Mouse (Mus musculus): ENCODE measurements at regions not wholly inside any gene's neighbourhood (a gene's known extent, or its start where the extent isn't known, plus 50 kb on each side); places are given as distances from the start of the nearest gene placed in this dataset.

DNA sequence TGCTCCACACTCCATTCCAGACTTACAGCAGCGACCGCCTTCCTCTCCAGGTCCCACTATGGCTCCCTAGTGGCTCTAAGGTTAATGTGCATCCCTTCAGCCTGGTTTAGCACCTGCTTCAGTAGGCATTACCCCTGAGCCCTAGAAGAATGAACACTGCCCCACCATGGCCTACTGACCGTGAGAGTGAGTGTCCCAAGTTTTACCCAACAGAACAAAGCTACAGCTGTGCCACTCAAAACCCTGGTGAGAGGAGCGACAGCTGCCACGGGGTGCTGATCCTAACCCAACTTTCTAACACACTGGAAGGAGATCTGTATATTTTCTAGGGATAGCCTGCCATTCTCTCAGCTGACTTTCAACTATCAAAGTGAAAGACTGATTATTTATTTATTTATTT is 208.9 kb upstream of the Klf14 start:
- no peaks in the 10 kb centered on the region for H3K36me3 ChIP-seq (ENCODE audit: control insufficient read depth, insufficient read depth, low read length)
- H3K27ac ChIP-seq (ENCODE audit: low read depth) = no peak overlapping the region
- H3K4me3 ChIP-seq (ENCODE audit: low read depth, low read length) = no peak overlapping the region
- ATAC-seq (replicated peaks; ENCODE audit: low FRiP score, low TSS enrichment, low read depth) (no peak), DNase-seq (ENCODE audit: low spot score) (no peak)
- H3K9ac ChIP-seq (ENCODE audit: low read length) = no peak overlapping the region
- H3K27me3 ChIP-seq (replicated peaks; ENCODE audit: control insufficient read depth, insufficient read depth, low read length) = no peaks in the 10 kb centered on the region
- no peaks in the 10 kb centered on the region for H3K9me3 ChIP-seq (ENCODE audit: control insufficient read depth, low read length)
- H3K4me2 ChIP-seq (ENCODE audit: low read length) = no peak overlapping the region
- 86% methylated on average over 5 of the region's 5 CpGs for WGBS
- no peaks in the 10 kb centered on the region; the same call in 1 of the 2 replicates for H3K4me1 ChIP-seq (replicated peaks; ENCODE audit: control insufficient read depth, insufficient read depth, low read length)

DNA sequence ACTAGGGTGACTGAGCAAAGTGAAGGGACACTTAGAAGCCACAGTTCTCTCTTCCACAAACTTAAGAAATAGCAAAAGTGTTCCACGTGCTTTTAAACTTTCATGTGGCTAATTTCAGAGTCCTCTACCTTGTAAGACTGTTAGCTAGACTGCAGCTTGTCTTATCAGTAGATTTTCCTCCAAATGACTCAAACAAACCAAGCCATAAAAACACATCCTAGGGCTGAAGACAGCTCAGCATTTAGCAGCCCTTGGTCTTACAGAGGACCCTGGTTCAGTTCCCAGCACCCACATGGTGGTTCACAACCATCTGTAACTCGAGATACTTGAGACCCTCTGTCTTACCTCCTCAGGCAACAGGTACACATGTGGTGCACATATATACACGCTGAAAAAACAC is 209.9 kb upstream of the Klf14 start:
- DNase-seq (ENCODE audit: low spot score) (no peak), ATAC-seq (replicated peaks; ENCODE audit: low FRiP score, low TSS enrichment, low read depth) (no peak)
- Histone ChIP-seq H3K9me3 (ENCODE audit: control insufficient read depth, low read length) (no peaks in the 10 kb centered on the region), H3K27me3 (replicated peaks; ENCODE audit: control insufficient read depth, insufficient read depth, low read length) (no peaks in the 10 kb centered on the region), H3K27ac (ENCODE audit: low read depth) (no peak overlapping the region), H3K4me3 (ENCODE audit: low read depth, low read length) (no peak overlapping the region), H3K9ac (ENCODE audit: low read length) (no peak overlapping the region), H3K4me1 (replicated peaks; ENCODE audit: control insufficient read depth, insufficient read depth, low read length) (no peaks in the 10 kb centered on the region; the same call in 1 of the 2 replicates), H3K36me3 (ENCODE audit: control insufficient read depth, insufficient read depth, low read length) (no peaks in the 10 kb centered on the region), H3K4me2 (ENCODE audit: low read length) (no peak overlapping the region)
- 88% methylated on average over 3 of the region's 3 CpGs for WGBS

DNA sequence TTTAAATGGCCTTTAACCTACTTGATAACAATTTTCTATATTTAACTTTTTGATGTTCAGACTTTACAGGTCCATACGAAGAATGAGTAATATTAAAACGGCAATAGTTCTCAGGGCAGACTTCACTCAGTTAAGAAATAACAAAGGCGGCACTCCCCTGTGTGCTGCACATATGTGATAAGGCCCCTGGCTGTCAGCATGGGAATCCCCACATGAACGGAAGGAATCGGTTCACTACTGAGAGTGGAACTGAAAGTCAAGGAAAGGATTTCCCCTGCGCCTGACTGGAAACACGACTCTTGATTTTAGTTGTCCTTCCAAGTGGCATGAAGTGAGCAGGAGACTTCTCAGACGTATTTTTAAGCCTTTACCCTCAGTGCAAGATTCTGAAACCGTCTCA is 210.5 kb upstream of the Klf14 start:
- DNase-seq (ENCODE audit: low spot score) (no peak), ATAC-seq (replicated peaks; ENCODE audit: low FRiP score, low TSS enrichment, low read depth) (no peak)
- Histone ChIP-seq H3K27me3 (replicated peaks; ENCODE audit: control insufficient read depth, insufficient read depth, low read length) (no peaks in the 10 kb centered on the region), H3K36me3 (ENCODE audit: control insufficient read depth, insufficient read depth, low read length) (no peaks in the 10 kb centered on the region), H3K4me3 (ENCODE audit: low read depth, low read length) (no peak overlapping the region), H3K4me1 (replicated peaks; ENCODE audit: control insufficient read depth, insufficient read depth, low read length) (no peaks in the 10 kb centered on the region; the same call in 1 of the 2 replicates), H3K27ac (ENCODE audit: low read depth) (no peak overlapping the region), H3K4me2 (ENCODE audit: low read length) (no peak overlapping the region), H3K9me3 (ENCODE audit: control insufficient read depth, low read length) (no peaks in the 10 kb centered on the region), H3K9ac (ENCODE audit: low read length) (no peak overlapping the region)
- WGBS = 82% methylated on average over 9 of the region's 9 CpGs

DNA sequence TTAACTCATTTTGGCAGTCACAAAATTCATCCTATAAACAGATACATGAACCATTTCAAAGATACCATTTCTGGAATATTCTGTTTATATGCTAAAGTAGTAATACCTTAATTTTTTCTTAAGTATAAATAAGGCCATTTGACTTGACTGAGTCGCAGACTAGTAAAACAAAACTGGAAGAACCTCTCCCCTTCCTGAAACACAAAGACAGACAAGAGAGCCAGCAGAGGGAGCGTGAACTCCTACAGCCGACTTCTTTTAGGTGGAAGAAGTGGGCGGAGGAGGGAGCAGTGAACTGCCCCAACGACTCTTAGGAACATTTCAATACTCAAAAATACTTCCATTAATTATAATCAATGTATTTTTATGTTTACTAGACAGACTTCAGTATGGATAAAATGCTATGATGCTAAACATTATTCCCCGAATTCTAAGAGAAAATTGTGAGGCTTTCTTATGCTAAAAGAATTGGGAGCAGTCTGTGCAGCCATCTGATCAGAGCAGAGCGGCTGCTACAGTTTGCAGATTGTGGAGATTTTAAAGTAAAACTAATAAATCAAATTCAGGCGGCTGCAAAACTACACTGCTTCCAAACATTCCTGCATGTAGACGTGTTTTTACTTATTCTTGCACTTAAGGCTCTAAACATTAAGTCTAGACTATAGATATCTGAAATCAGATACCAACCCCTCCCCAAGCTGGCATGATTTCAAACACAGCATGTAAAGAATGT is 211.2 kb upstream of the Klf14 start:
- H3K4me1 ChIP-seq (replicated peaks; ENCODE audit: control insufficient read depth, insufficient read depth, low read length) = no peaks in the 10 kb centered on the region
- no peak overlapping the region for H3K4me2 ChIP-seq (ENCODE audit: low read length)
- H3K27ac ChIP-seq (ENCODE audit: low read depth) = no peak overlapping the region
- ATAC-seq (replicated peaks; ENCODE audit: low FRiP score, low TSS enrichment, low read depth) (no peak), DNase-seq (ENCODE audit: low spot score) (no peak)
- no peaks in the 10 kb centered on the region for H3K36me3 ChIP-seq (ENCODE audit: control insufficient read depth, insufficient read depth, low read length)
- no peak overlapping the region for H3K4me3 ChIP-seq (ENCODE audit: low read depth, low read length)
- no peaks in the 10 kb centered on the region for H3K9me3 ChIP-seq (ENCODE audit: control insufficient read depth, low read length)
- no peaks in the 10 kb centered on the region for H3K27me3 ChIP-seq (replicated peaks; ENCODE audit: control insufficient read depth, insufficient read depth, low read length)
- WGBS = 47% methylated on average over 9 of the region's 9 CpGs
- no peak overlapping the region for H3K9ac ChIP-seq (ENCODE audit: low read length)

DNA sequence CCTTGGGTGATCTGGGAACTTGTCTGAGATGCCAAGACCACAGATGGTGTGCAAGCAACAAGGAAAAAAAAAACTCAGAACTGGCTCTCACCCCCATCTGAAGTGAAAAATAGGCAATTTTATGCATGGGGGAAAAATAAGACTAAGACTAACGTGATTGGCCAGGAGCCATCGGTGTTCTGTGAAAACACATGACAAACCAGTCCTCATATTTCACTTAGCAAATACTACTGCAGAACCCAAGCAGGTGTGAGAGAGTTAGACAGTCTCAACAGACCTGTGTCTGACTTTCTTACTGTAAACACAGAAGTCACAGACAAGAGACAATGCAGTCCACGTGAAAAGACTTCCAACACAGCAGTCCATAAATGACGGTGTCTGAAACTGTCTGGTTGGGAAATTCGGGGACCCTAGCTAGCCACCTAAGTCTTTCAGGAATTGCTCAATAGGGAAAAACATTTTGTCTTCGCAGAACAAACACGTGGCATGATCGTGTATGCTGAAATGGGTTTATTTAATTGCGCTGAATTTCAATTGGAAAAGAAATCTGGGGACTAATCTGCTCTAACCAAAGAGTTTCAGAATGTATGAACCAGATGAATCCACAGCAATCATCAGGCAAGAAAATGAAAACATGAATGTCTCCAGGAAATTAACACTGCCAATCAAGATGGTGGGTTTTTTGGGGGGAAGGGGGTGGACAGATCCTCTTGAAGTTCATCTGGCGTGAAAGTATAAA is 213.1 kb upstream of the Klf14 start:
- Histone ChIP-seq H3K4me1 (replicated peaks; ENCODE audit: control insufficient read depth, insufficient read depth, low read length) (no peaks in the 10 kb centered on the region), H3K27ac (ENCODE audit: low read depth) (no peak overlapping the region), H3K36me3 (ENCODE audit: control insufficient read depth, insufficient read depth, low read length) (no peaks in the 10 kb centered on the region), H3K9ac (ENCODE audit: low read length) (no peak overlapping the region), H3K27me3 (replicated peaks; ENCODE audit: control insufficient read depth, insufficient read depth, low read length) (no peaks in the 10 kb centered on the region), H3K4me3 (ENCODE audit: low read depth, low read length) (no peak overlapping the region), H3K9me3 (ENCODE audit: control insufficient read depth, low read length) (no peaks in the 10 kb centered on the region), H3K4me2 (ENCODE audit: low read length) (no peak overlapping the region)
- no peak for ATAC-seq (replicated peaks; ENCODE audit: low FRiP score, low TSS enrichment, low read depth)
- no peak for DNase-seq (ENCODE audit: low spot score)
- WGBS = 81% methylated on average over 10 of the region's 10 CpGs

DNA sequence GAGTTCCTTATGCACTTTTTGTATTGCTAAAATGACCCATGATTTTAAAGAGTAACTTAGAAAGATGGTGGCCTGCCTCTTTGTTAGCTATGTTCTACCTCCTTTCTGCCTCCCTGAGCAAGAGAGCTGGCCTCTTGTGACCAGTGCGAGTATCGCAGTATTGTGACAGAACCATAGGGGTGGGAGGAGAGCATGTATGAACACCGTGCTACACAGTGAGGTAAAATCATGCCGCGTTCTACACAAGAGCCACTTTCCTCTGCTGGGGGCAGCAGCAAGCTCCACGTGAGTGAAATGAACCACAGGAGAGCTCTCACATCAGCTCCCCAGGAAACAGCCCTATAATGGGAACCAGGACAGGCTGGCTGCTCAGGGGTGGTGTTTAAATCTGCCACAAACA is 216.9 kb upstream of the Klf14 start:
- DNase-seq (ENCODE audit: low spot score) (no peak), ATAC-seq (replicated peaks; ENCODE audit: low FRiP score, low TSS enrichment, low read depth) (no peak)
- H3K4me1 ChIP-seq (replicated peaks; ENCODE audit: control insufficient read depth, insufficient read depth, low read length) = no peaks in the 10 kb centered on the region

DNA sequence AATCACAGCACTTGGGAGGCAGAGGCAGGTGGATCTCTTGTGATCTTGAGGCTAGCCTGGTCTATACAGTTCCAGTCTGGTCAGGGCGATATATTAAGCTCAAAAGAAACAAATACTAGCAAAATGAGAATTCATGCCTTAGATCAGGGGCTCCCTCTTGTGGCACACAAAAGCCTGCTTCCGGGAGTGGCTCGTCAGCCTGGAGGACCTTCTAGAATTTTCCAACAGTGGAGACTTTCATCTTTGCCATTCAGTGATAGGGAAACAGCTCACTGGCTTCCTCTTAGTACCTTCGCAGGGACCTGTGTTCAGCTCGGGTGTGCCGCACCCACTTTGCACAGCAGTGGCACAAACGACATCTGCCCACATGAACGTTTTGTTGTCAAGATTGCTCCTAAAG is 217.5 kb upstream of the Klf14 start:
- Histone ChIP-seq H3K4me2 (ENCODE audit: low read length) (no peak overlapping the region), H3K9me3 (ENCODE audit: control insufficient read depth, low read length) (no peaks in the 10 kb centered on the region), H3K4me3 (ENCODE audit: low read depth, low read length) (no peak overlapping the region), H3K36me3 (ENCODE audit: control insufficient read depth, insufficient read depth, low read length) (no peaks in the 10 kb centered on the region), H3K27me3 (replicated peaks; ENCODE audit: control insufficient read depth, insufficient read depth, low read length) (no peaks in the 10 kb centered on the region), H3K9ac (ENCODE audit: low read length) (no peak overlapping the region), H3K4me1 (replicated peaks; ENCODE audit: control insufficient read depth, insufficient read depth, low read length) (no peaks in the 10 kb centered on the region), H3K27ac (ENCODE audit: low read depth) (no peak overlapping the region)
- ATAC-seq (replicated peaks; ENCODE audit: low FRiP score, low TSS enrichment, low read depth) (no peak), DNase-seq (ENCODE audit: low spot score) (peak; percentile 69)
- WGBS = 79% methylated on average over 8 of the region's 8 CpGs

More for the DNA sequence above, 216.9 kb upstream of the Klf14 start:
- 79% methylated on average over 6 of the region's 6 CpGs for WGBS
- H3K4me3 ChIP-seq (ENCODE audit: low read depth, low read length) = no peak overlapping the region
- H3K9ac ChIP-seq (ENCODE audit: low read length) = no peak overlapping the region
- no peaks in the 10 kb centered on the region for H3K36me3 ChIP-seq (ENCODE audit: control insufficient read depth, insufficient read depth, low read length)
- no peaks in the 10 kb centered on the region for H3K27me3 ChIP-seq (replicated peaks; ENCODE audit: control insufficient read depth, insufficient read depth, low read length)
- no peak overlapping the region for H3K27ac ChIP-seq (ENCODE audit: low read depth)
- H3K9me3 ChIP-seq (ENCODE audit: control insufficient read depth, low read length) = no peaks in the 10 kb centered on the region
- no peak overlapping the region for H3K4me2 ChIP-seq (ENCODE audit: low read length)

DNA sequence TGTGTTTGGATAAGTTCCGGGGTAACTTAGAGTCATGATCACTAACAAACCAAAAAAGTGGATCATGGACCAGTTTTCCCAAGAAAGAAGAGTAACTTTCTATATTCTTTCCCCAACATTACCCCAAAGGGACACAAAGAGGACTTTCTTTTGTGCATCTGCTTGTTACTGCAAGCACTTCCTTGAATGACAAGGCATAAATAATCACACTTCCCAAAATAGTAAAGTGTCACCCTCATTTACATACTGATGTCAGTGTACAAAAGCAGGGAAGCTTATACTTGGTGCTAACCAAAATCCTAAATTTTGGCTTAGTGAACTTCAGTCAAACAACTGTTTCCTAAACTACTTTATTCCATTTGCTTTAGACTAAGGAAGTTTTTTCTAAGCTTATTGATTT is 218.0 kb upstream of the Klf14 start:
- no peaks in the 10 kb centered on the region for H3K36me3 ChIP-seq (ENCODE audit: control insufficient read depth, insufficient read depth, low read length)
- no peak for DNase-seq (ENCODE audit: low spot score)
- H3K27ac ChIP-seq (ENCODE audit: low read depth) = no peak overlapping the region
- H3K27me3 ChIP-seq (replicated peaks; ENCODE audit: control insufficient read depth, insufficient read depth, low read length) = no peaks in the 10 kb centered on the region
- no peaks in the 10 kb centered on the region for H3K4me1 ChIP-seq (replicated peaks; ENCODE audit: control insufficient read depth, insufficient read depth, low read length)
- H3K9ac ChIP-seq (ENCODE audit: low read length) = no peak overlapping the region
- H3K4me3 ChIP-seq (ENCODE audit: low read depth, low read length) = no peak overlapping the region
- ATAC-seq (replicated peaks; ENCODE audit: low FRiP score, low TSS enrichment, low read depth) = no peak
- WGBS = 91% methylated on average over 1 of the region's 1 CpGs
- no peaks in the 10 kb centered on the region for H3K9me3 ChIP-seq (ENCODE audit: control insufficient read depth, low read length)
- H3K4me2 ChIP-seq (ENCODE audit: low read length) = no peak overlapping the region

Data from intestine, embryonic 14.5 days (tissue).